Mouse (Mus musculus): ENCODE measurements at regions not wholly inside any gene's neighbourhood (a gene's known extent, or its start where the extent isn't known, plus 50 kb on each side); places are given as distances from the start of the nearest gene placed in this dataset.

DNA sequence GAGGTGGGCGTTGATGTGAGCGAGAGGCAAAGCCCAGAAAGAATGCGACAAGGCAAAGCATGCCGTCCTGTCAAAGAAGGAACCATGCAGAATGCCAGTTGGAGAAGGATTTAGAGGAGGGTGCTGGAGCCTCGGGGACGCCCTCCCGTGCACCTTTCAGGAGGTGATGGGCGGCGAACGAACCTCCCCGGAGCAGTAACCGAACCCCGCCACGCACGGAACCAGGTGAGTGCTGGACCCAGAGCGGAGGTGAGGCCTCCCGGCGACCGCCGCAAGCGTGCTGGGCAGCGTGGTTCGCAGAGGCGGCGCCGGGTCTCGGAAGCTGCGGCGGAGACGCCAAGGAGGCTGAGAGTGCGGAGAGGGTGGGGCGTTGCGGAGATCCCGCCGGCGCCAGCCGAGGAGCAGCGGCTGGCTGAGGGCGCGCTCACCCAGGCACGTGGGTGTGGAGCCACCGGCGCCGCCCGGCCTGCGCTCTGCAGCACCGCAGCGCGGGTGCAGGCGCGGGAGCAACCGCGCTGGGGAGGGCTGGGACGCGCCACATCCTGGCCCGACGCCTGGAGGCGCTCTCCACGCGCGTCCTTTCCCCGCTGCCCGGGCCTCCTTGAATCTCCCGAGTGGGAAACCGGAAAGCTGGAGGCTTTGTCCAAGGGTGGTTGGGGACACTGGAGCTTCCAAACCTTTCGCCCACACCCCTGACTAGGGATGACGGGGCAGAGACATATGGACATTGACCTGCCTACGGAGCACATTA is 178.3 kb upstream of the Topaz1 start:
- peak overlapping the region; percentile 94 for H3K4me2 ChIP-seq (replicated peaks)
- H3K27ac ChIP-seq (replicated peaks): no peak overlapping the region
- peaks cover 72% of the 10 kb centered on the region for H3K27me3 ChIP-seq
- H3K4me3 ChIP-seq (replicated peaks): peak overlapping the region; percentile 43
- H3K4me1 ChIP-seq: peaks cover 38% of the 10 kb centered on the region
- no peaks in the 10 kb centered on the region for H3K9me3 ChIP-seq (replicated peaks)
- no peaks in the 10 kb centered on the region for H3K36me3 ChIP-seq
- WGBS: under 1% methylated on average over 68 of the region's 68 CpGs
- peak overlapping the region; percentile 18; the same call in 1 of the 2 replicates for H3K9ac ChIP-seq
- ATAC-seq (ENCODE audit: insufficient number of reproducible peaks, low FRiP score, low TSS enrichment, low read depth): peak; percentile 49; the same call in 1 of the 2 replicates

DNA sequence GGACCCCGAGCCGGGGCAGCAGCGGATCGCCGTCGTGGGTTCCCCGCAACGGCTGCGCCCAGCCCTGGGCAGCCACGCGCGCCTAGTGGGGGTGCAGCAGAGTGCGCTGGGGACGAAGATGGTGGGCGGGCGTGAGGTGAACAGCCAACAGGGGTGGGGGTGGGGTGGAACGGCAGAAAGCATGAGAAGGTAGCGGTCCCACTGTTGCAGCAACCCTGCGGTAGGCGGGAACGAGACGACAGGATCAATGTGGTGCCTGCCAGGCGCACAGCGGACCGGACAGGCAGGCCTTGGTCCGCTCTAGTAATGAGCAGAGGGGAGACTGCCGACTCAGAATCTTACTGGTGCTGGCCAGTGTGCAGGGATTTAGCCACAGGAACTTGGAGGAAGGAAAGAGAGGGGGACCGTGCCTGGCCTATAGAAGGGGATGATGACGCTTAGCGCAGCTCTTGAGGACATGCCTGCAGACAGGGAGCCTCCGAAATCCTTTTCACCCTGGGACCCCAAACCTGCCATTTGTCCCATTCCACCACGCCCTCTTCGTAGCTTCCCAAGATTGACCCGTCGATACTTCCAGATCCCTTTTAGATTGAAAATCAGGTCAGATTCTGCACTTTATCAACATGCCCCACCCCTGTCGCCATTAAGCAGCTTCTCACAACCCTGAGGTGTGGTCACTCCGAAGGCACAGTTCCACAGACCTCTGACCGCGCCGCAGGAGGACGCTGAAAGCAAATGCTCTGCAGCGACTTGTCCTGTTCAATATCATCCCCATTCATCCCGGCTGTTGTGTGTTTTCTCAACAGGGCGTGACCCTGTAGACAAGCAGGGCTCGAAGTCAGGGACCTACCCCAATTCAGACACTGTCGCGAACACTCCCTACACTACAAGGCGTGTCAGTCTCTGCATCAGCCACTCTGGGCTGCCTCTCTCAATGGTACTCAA is 177.4 kb upstream of the Topaz1 start:
- no peak overlapping the region for H3K27ac ChIP-seq (replicated peaks)
- no peaks in the 10 kb centered on the region for H3K36me3 ChIP-seq
- no peak for ATAC-seq (ENCODE audit: insufficient number of reproducible peaks, low FRiP score, low TSS enrichment, low read depth)
- H3K4me3 ChIP-seq (replicated peaks): peak overlapping the region; percentile 43
- peaks cover 38% of the 10 kb centered on the region for H3K4me1 ChIP-seq
- peak overlapping the region; percentile 94 for H3K4me2 ChIP-seq (replicated peaks)
- WGBS: 2% methylated on average over 48 of the region's 48 CpGs
- peak overlapping the region; percentile 18; the same call in 1 of the 2 replicates for H3K9ac ChIP-seq
- no peaks in the 10 kb centered on the region for H3K9me3 ChIP-seq (replicated peaks)
- H3K27me3 ChIP-seq: peaks cover 77% of the 10 kb centered on the region

DNA sequence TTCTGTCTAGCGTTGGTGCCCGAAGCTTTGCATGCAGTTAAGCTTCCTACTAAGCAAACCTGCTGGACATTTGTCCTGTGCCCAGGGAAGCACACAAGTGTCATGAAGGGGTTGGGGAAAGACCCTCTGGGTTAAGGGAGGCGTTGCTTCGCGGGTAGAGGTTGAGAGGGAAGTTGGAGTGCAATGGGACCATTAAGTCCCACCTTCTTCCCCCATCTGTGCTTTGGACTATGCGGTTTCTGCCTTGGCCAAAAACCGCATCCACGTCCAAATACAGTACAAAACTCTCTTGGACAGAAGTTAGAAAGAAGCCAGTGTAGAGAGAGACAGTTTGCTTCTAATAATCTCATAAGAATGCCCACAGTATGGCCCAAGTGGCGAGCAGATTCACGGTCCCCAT is 176.1 kb upstream of the Topaz1 start:
- Histone ChIP-seq H3K9ac (no peak overlapping the region), H3K4me3 (replicated peaks) (no peak overlapping the region), H3K4me2 (replicated peaks) (peak overlapping the region; percentile 99; the same call in 1 of the 2 replicates), H3K27me3 (peaks cover 84% of the 10 kb centered on the region), H3K4me1 (peaks cover 38% of the 10 kb centered on the region), H3K27ac (replicated peaks) (no peak overlapping the region), H3K9me3 (replicated peaks) (no peaks in the 10 kb centered on the region), H3K36me3 (no peaks in the 10 kb centered on the region)
- no peak for ATAC-seq (ENCODE audit: insufficient number of reproducible peaks, low FRiP score, low TSS enrichment, low read depth)
- 6% methylated on average over 10 of the region's 10 CpGs for WGBS

DNA sequence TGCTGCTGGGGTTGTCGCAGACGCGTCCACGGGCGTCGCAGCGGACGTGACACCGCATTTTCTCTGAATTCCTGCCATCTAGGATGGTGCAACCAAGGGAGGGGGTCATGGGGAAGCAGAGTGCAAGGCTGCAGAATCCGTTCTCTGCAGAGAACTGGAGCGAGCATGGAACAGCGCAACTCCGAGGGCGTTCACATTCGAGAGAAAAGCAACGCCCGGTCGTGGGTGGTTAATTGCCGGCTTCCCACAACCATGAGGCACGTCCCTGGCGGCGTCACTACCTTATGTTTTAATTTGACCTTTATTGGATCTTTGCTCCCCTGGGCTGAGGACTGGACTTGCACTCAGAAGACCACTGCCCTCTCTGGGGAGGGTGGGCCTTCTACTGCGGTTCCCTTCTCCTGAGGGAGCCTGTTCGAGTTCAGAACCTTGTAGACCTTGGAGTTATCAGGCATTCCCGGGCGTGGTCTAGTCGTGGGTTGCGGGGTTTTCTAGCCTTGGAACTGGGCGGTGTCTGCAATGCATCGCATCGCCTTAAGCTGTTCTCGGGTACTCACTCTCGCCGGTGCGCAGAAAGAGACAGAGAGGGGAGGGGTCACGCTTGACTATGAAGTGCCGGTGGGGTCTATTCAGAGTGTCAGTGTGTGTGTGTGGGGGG is 175.6 kb upstream of the Topaz1 start:
- H3K9me3 ChIP-seq (replicated peaks): no peaks in the 10 kb centered on the region
- WGBS: under 1% methylated on average over 37 of the region's 37 CpGs
- ATAC-seq (ENCODE audit: insufficient number of reproducible peaks, low FRiP score, low TSS enrichment, low read depth): peak; percentile 37; the same call in 1 of the 2 replicates
- peak overlapping the region; percentile 51 for H3K4me3 ChIP-seq (replicated peaks)
- H3K36me3 ChIP-seq: no peaks in the 10 kb centered on the region
- peaks cover 82% of the 10 kb centered on the region for H3K27me3 ChIP-seq
- no peak overlapping the region for H3K27ac ChIP-seq (replicated peaks)
- H3K4me1 ChIP-seq: peaks cover 38% of the 10 kb centered on the region
- peak overlapping the region; percentile 99 for H3K4me2 ChIP-seq (replicated peaks)
- no peak overlapping the region for H3K9ac ChIP-seq

DNA sequence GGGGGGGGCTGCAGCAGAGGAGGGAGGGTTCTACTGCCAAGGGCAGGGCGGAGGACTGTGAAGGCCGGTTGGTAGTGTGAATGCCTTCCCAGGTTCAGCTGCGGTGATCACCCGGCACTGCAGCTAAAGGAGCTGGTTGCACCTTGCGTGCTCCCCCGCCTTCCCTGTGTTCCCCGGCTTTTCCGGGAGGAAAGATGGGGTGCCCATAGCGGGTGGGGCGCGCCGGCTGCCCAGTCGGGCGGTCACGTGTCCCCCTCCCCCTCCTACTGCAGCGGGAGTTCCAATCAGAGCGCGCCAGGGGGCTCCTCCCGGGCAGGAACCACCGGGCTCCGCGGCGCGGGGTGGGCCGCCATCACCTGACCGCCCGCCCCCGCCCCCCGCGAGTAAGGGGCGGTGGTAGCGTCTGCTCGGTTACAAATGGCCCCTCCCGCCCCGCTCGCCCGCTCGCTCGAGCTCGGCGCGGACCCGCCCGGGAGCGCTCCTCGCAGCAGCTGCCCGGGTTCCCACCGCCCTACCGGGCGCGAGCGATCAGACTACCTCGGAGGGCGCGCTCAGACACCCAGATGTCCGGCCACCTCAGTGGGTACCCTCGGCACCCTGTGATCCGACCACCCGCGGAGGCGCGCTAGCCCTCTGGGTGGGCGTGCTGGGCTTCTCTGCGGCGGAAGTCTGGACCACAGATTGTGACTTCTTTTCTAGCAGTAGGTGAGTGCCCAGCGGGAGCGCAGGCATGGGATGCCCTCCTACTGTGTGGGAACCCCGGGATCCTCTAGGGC is 174.9 kb upstream of the Topaz1 start:
- H3K27ac ChIP-seq (replicated peaks): no peak overlapping the region
- H3K4me3 ChIP-seq (replicated peaks): peak overlapping the region; percentile 51
- WGBS: 0% methylated on average over 68 of the region's 68 CpGs
- H3K9me3 ChIP-seq (replicated peaks): no peaks in the 10 kb centered on the region
- no peaks in the 10 kb centered on the region for H3K36me3 ChIP-seq
- peak; percentile 88 for ATAC-seq (ENCODE audit: insufficient number of reproducible peaks, low FRiP score, low TSS enrichment, low read depth)
- peaks cover 38% of the 10 kb centered on the region for H3K4me1 ChIP-seq
- peaks cover 79% of the 10 kb centered on the region for H3K27me3 ChIP-seq
- H3K9ac ChIP-seq: 0 out of 2 replicates have a peak overlapping the region, but pooled peaks have one; percentile 21
- H3K4me2 ChIP-seq (replicated peaks): peak overlapping the region; percentile 99

DNA sequence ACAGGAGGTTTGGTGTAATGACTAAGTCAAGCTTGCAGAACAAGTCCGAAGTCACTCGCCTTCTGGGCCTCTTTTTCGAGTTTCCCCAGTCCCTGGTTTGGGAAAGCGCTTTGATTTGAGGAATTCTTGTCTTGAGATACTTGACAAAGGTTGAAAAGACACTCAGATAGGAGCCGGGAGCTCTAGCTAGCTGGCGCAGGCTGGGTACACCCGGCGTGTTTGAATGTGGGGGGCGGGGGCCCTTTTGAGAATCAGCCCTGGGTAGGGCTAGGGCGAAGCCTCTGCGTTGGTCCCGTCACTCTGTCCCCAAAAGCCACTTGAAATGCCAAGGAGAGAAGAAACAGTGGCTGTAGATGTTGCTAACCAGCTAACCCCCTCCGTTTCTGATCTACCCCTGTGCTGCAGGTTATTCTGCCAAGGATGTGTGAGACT is 174.3 kb upstream of the Topaz1 start:
- Histone ChIP-seq H3K4me3 (replicated peaks) (peak overlapping the region; percentile 51), H3K4me1 (peaks cover 38% of the 10 kb centered on the region), H3K4me2 (replicated peaks) (peak overlapping the region; percentile 99), H3K9me3 (replicated peaks) (no peaks in the 10 kb centered on the region), H3K27ac (replicated peaks) (no peak overlapping the region), H3K9ac (0 out of 2 replicates have a peak overlapping the region, but pooled peaks have one; percentile 21), H3K36me3 (no peaks in the 10 kb centered on the region), H3K27me3 (peaks cover 73% of the 10 kb centered on the region)
- ATAC-seq (ENCODE audit: insufficient number of reproducible peaks, low FRiP score, low TSS enrichment, low read depth): no peak
- WGBS: 1% methylated on average over 13 of the region's 13 CpGs

DNA sequence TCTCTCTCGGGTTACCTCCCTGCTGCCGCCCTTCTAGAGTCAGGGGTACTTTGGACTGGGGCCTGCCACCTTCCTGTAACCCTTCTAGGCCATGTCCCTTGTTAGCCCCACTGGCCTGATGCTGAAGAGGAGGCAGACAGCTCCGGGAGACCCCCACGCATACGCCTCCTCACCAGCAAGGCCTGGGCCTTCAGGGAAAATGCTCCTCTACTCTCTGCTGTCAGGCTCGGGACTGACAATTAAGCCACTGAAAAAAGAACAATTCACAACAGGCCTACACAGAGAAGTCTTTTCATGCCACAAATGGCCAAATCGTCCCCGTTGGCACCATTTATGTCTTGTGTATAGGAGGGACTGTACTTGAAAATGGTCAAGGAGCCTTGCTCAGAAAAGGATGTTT is 161.9 kb upstream of the Topaz1 start:
- Histone ChIP-seq H3K4me1 (no peaks in the 10 kb centered on the region), H3K36me3 (no peaks in the 10 kb centered on the region), H3K4me2 (replicated peaks) (no peak overlapping the region), H3K4me3 (replicated peaks) (no peak overlapping the region), H3K9me3 (replicated peaks) (no peaks in the 10 kb centered on the region), H3K27ac (replicated peaks) (no peak overlapping the region), H3K9ac (no peak overlapping the region), H3K27me3 (no peaks in the 10 kb centered on the region)
- no peak for ATAC-seq (ENCODE audit: insufficient number of reproducible peaks, low FRiP score, low TSS enrichment, low read depth)
- 41% methylated on average over 8 of the region's 8 CpGs for WGBS

DNA sequence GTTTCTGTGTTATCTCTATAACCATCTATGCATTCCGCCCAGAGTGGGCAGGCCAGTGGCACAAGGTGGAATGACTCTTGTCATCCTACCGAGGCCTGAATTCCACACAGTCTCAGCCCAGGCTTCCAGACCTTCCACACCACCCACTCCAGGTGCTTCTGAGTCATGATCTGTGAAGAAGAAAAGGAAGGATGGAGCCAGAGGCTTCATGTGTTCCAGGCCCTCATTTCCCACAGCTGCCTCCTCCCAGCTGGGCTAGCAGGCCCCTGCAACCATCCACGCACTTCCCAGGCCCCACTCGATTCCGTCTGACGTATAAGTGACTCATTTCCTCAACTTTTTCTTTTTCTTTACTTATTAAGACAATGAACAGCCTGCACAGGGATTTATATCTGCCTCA is 160.7 kb upstream of the Topaz1 start:
- WGBS: 81% methylated on average over 6 of the region's 6 CpGs
- ATAC-seq (ENCODE audit: insufficient number of reproducible peaks, low FRiP score, low TSS enrichment, low read depth): no peak
- Histone ChIP-seq H3K4me1 (no peaks in the 10 kb centered on the region), H3K9me3 (replicated peaks) (no peaks in the 10 kb centered on the region), H3K27me3 (no peaks in the 10 kb centered on the region; the same call in 1 of the 2 replicates), H3K36me3 (no peaks in the 10 kb centered on the region), H3K27ac (replicated peaks) (no peak overlapping the region), H3K9ac (no peak overlapping the region), H3K4me2 (replicated peaks) (no peak overlapping the region), H3K4me3 (replicated peaks) (no peak overlapping the region)

DNA sequence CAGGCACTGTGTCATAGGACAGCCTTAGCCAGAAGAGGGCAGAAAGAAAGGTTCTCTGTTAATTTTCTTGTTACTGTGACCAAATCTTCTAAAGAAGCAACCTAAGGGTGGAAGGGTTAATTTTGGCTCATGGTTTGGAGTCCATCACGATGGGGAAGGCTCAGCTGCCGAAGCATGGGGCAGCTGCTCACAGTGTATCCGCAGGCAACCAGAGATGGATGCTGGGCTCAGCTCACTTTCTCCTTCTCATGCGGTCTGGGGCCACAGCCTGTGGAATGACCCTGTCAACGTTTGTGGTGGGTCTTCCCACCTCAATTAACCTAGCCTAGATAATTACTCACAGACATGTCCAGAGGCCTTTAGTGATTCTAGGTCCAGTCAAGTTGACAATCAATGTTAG is 160.2 kb upstream of the Topaz1 start:
- H3K27me3 ChIP-seq: no peaks in the 10 kb centered on the region; the same call in 1 of the 2 replicates
- no peaks in the 10 kb centered on the region for H3K36me3 ChIP-seq
- ATAC-seq (ENCODE audit: insufficient number of reproducible peaks, low FRiP score, low TSS enrichment, low read depth): no peak
- H3K9me3 ChIP-seq (replicated peaks): no peaks in the 10 kb centered on the region
- H3K4me1 ChIP-seq: no peaks in the 10 kb centered on the region
- WGBS: 52% methylated on average over 5 of the region's 5 CpGs
- no peak overlapping the region for H3K9ac ChIP-seq
- H3K4me3 ChIP-seq (replicated peaks): no peak overlapping the region
- H3K4me2 ChIP-seq (replicated peaks): no peak overlapping the region
- no peak overlapping the region for H3K27ac ChIP-seq (replicated peaks)

DNA sequence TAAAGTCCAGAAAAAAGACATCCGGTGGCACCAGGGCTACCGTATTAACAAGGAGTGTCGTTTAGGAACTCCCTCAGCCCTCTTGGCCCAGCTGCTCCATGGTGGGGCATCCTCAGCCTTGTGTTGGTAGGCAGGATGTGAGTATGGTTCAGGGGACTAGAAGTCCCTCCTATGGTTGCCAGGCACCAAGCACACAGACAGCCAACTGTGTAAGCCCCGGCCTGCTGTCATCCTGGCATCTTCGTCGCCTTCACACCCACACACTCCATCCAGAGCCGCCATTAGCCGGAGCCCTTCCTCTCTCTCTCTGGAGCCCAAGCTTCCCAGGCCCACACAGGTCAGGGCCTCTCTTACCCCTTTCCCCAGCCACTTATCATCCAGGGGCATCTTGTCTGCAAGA is 158.9 kb upstream of the Topaz1 start:
- no peak for ATAC-seq (ENCODE audit: insufficient number of reproducible peaks, low FRiP score, low TSS enrichment, low read depth)
- Histone ChIP-seq H3K4me2 (replicated peaks) (no peak overlapping the region), H3K27ac (replicated peaks) (no peak overlapping the region), H3K36me3 (no peaks in the 10 kb centered on the region), H3K9ac (no peak overlapping the region), H3K4me3 (replicated peaks) (no peak overlapping the region), H3K27me3 (no peaks in the 10 kb centered on the region; the same call in 1 of the 2 replicates), H3K9me3 (replicated peaks) (no peaks in the 10 kb centered on the region), H3K4me1 (no peaks in the 10 kb centered on the region)
- WGBS: 83% methylated on average over 8 of the region's 8 CpGs
